Mouse (Mus musculus): Measurements from ENCODE around the gene Sgms1. TPM values are rescaled to one million over a fixed set of nuclear protein-coding genes. Genes with fewer than 3 reads are reported as not detected.
"Not testable (repeated sequence)": the region's sequence is repeated elsewhere in the genome, so short reads cannot be mapped to it uniquely, and the experiment has no call there.

Gene Sgms1
- polyA plus RNA-seq, 1 experiment from 2014 or later, result 19.1 TPM

DNA sequence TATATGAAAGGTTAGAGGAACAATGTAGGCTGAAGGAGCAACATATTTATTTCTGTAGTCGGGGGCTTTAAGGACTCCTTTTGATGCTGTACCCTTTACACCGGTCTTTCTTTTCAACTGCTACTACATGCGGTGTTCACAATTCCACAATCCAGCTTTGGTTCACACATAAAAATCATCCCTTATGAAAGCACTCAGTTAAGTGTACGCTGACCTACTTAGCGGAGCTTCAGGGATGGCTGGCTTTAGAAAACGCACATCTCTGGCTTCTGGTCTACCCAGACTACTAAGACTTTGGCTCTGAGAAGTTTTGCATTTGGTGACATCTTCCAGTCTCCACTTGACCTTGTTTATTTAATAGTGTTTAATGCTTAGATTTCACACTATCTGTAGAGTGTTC is 223.8 kb downstream of the Sgms1 start:
- no peak for ATAC-seq (ENCODE audit: low FRiP score)
- H3K4me3 ChIP-seq, result no peak overlapping the region
- no peaks in the 10 kb centered on the region for H3K4me1 ChIP-seq (replicated peaks)
- H3K27me3 ChIP-seq, result no peaks in the 10 kb centered on the region
- no peaks in the 10 kb centered on the region for H3K36me3 ChIP-seq
- H3K9me3 ChIP-seq, result no peaks in the 10 kb centered on the region
- H3K9ac ChIP-seq, result no peak overlapping the region
- H3K4me2 ChIP-seq, result no peak overlapping the region
- WGBS, result 93% methylated on average over 6 of the region's 6 CpGs
- no peak overlapping the region for H3K27ac ChIP-seq

DNA sequence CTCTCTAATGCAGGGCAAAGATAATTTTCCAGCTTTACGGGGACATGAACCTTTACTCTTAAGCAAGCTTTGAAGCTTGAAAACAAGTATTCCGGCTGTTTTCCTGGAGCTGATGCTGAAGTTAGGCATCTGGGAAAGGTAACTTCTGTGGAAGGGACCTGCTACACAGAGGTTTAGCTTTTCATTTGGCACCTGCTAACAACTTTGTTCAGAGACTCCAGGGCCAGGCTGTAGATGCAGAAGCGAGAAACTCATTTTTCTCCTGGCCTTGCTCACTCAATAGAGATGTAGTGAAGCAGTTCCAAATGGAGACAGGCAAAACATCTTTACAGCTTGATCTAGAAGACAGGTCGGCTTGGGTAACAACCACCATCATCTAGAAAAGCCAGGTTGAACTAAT is 225.4 kb downstream of the Sgms1 start:
- WGBS, result 93% methylated on average over 4 of the region's 4 CpGs
- Histone ChIP-seq H3K27me3 (no peaks in the 10 kb centered on the region), H3K27ac (no peak overlapping the region), H3K4me2 (no peak overlapping the region), H3K4me3 (no peak overlapping the region), H3K36me3 (peaks cover 10% of the 10 kb centered on the region), H3K9me3 (no peaks in the 10 kb centered on the region), H3K4me1 (replicated peaks) (no peaks in the 10 kb centered on the region), H3K9ac (no peak overlapping the region)
- ATAC-seq (ENCODE audit: low FRiP score), result no peak

DNA sequence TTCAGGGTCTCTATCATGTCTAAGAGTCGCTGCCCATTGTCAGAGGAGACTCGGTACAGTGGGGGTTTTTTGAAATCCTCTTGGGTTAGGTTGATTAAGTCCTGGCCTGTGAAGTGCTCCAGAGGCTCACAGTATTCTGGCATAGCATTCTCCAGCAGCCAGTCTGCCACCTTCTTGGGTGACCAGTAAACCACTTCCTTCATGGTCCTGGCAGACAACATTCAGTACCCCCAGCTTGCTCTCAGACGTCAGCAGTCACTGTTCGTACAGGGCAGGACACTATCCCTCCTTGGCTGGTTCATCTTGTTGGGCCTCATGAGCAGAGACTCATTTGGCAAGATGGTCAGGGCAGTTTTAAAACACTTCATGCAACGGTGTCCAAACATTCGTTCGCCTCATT is 229.6 kb downstream of the Sgms1 start:
- 97% methylated on average over 7 of the region's 7 CpGs for WGBS
- H3K27ac ChIP-seq, result no peak overlapping the region
- no peak for ATAC-seq (ENCODE audit: low FRiP score)

DNA sequence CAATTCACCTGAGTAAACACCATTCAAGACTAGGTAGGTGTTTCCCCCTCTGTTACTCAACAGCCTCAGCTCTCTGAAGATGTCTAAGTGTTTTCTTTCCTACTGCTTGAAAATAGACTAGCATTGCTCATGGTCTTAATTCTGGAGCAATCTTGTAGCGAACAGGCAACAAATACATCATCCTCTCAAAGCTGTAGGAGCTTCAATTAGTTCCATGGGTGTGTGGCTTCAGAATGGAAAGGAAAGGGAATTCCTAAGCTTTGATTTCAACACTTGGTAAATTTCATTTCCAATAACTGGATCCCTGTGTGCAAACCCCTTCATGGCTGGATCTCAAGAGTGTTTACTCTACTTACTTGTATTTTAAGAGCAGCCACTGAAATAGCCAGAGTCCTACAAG is 230.3 kb downstream of the Sgms1 start:
- no peak for ATAC-seq (ENCODE audit: low FRiP score)
- no peak overlapping the region for H3K4me2 ChIP-seq
- no peaks in the 10 kb centered on the region for H3K4me1 ChIP-seq (replicated peaks)
- no peak overlapping the region for H3K4me3 ChIP-seq
- H3K36me3 ChIP-seq, result peaks cover 12% of the 10 kb centered on the region
- no peaks in the 10 kb centered on the region for H3K9me3 ChIP-seq
- no peak overlapping the region for H3K9ac ChIP-seq
- WGBS, result 97% methylated on average over 1 of the region's 1 CpGs
- no peak overlapping the region for H3K27ac ChIP-seq
- no peaks in the 10 kb centered on the region for H3K27me3 ChIP-seq

More for the DNA sequence above, 229.6 kb downstream of the Sgms1 start:
- Histone ChIP-seq H3K27me3 (no peaks in the 10 kb centered on the region), H3K4me1 (replicated peaks) (no peaks in the 10 kb centered on the region), H3K4me3 (no peak overlapping the region), H3K36me3 (peaks cover 12% of the 10 kb centered on the region), H3K4me2 (no peak overlapping the region), H3K9ac (no peak overlapping the region), H3K9me3 (no peaks in the 10 kb centered on the region)

DNA sequence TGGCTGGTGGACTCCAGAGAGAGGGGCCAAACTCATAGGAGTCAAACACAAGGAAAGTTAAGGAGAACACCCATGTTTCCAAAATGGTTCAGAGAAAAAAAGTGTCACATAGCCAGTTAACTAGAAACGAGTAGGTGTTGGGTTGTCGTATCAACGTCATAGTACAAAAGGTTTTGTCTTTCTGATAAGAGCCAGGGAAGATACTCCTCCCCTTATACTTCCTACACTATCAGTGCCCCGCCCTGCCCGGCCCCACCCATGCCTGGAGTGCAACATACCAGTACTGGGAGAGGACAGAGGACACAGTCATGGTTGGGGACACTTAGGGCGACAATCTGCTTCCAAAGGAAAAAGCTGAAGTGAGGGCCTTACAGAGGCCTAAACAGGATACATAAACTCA is 232.5 kb downstream of the Sgms1 start:
- 93% methylated on average over 6 of the region's 6 CpGs for WGBS
- peaks cover 12% of the 10 kb centered on the region for H3K36me3 ChIP-seq
- H3K4me2 ChIP-seq, result no peak overlapping the region
- no peaks in the 10 kb centered on the region for H3K27me3 ChIP-seq
- H3K4me1 ChIP-seq (replicated peaks), result no peaks in the 10 kb centered on the region
- no peak overlapping the region for H3K4me3 ChIP-seq
- no peak overlapping the region for H3K9ac ChIP-seq
- no peak overlapping the region for H3K27ac ChIP-seq
- ATAC-seq (ENCODE audit: low FRiP score), result no peak
- H3K9me3 ChIP-seq, result no peaks in the 10 kb centered on the region

DNA sequence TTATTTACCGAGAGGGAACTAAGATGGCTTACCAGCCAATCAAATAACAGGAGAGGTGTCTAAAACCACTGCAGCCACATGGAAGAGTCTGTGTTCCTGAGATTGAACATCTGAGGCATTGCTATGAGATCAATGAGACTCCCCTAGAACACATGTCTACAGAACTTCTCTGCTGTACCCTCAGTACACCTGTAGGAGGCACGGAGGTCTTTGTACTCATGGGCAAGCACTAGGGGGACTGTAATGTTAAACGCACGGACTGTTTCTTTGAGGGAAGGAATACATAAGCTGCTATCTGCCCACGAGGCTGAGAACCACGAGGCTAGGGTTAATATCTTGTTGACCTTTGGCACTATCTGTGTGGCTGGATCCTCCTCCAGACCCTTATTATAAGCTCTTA is 237.0 kb downstream of the Sgms1 start:
- H3K4me3 ChIP-seq, result no peak overlapping the region
- H3K27ac ChIP-seq, result no peak overlapping the region
- H3K4me2 ChIP-seq, result no peak overlapping the region
- 81% methylated on average over 6 of the region's 6 CpGs for WGBS
- no peaks in the 10 kb centered on the region for H3K9me3 ChIP-seq
- H3K9ac ChIP-seq, result no peak overlapping the region
- ATAC-seq (ENCODE audit: low FRiP score), result no peak
- no peaks in the 10 kb centered on the region for H3K4me1 ChIP-seq (replicated peaks)
- no peaks in the 10 kb centered on the region for H3K27me3 ChIP-seq
- H3K36me3 ChIP-seq, result no peaks in the 10 kb centered on the region

DNA sequence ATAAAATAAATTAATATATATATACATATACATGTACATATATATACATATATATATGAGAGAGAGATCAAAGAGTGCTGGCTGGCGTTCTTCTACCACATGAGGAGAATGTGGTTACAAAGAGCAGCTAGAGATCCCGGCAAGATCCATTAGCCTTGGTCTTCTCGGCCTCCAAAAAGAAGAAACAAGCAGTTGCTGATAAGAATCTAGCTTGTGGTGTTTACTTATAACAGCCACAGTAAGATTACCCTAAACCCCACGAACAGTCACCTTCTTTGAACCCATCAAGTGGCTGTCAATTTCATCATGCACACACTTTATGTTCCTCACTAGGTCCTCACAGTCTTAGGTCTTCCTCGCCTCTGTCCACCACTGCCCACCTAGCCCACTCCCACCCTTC is 240.8 kb downstream of the Sgms1 start:
- Histone ChIP-seq H3K4me2 (no peak overlapping the region), H3K9me3 (no peaks in the 10 kb centered on the region), H3K4me1 (replicated peaks) (no peaks in the 10 kb centered on the region), H3K27ac (no peak overlapping the region), H3K36me3 (no peaks in the 10 kb centered on the region), H3K9ac (no peak overlapping the region), H3K27me3 (no peaks in the 10 kb centered on the region), H3K4me3 (no peak overlapping the region)
- no peak for ATAC-seq (ENCODE audit: low FRiP score)
- 91% methylated on average over 5 of the region's 5 CpGs for WGBS

DNA sequence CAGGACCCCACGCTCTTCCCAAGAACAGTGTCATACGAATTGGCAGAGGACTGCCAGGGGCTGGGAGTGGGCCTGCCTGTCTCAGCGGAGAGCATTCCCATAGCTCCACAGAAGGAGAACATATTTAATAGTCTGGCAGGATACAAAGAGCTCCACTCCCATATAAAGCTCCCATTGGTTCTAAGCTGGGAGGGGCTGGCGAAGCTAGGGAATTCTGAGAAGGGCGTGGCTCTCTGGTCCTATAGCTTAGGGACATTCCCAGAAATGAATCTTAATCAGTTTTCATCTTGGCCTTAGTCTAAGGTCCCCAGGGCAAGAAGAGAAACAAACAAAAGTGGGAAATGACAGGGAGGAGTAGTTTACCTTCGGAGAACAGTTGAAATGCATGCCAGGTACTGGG is 247.1 kb downstream of the Sgms1 start:
- no peak overlapping the region for H3K4me3 ChIP-seq
- no peak overlapping the region for H3K4me2 ChIP-seq
- H3K9ac ChIP-seq, result no peak overlapping the region
- WGBS, result 91% methylated on average over 6 of the region's 6 CpGs
- H3K27ac ChIP-seq, result no peak overlapping the region
- ATAC-seq (ENCODE audit: low FRiP score), result no peak
- no peaks in the 10 kb centered on the region for H3K27me3 ChIP-seq
- H3K36me3 ChIP-seq, result no peaks in the 10 kb centered on the region
- no peaks in the 10 kb centered on the region for H3K9me3 ChIP-seq
- no peaks in the 10 kb centered on the region for H3K4me1 ChIP-seq (replicated peaks)

DNA sequence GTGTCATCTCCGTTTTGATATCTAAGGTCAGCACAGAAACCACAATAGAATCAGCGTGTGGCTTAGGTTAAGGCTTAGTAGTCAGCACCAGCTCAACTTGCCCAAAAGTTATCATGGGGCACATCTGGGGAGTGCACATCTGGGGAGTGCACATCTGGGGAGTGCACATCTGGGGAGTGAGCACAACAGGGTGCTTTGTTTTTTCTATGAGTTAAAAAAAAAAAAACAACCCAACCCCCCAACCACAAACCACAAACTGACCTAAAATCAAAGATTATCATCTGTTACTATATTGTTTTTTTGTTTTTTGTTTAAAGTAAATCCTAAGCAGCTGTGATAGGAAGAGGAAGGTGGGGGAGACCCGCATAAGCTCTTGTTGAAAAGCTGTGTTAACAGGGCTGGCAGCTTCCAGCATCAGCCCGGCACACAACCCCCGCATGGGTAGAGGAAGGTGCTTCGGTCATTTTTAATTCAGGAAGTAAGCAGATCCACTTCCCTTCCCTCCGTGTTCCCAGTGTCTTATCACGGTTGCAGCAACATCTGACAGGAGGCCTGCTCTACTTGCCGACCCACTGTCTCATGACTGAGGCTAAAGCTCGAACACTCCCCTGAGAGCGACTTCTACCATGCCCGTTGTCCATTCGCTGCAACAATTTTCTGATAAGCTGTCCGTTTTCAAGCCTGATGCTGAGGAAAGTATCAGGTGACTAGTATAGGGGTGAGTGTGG is 251.0 kb downstream of the Sgms1 start:
- H3K36me3 ChIP-seq, result no peaks in the 10 kb centered on the region
- H3K27me3 ChIP-seq, result no peaks in the 10 kb centered on the region
- no peak for ATAC-seq (ENCODE audit: low FRiP score)
- no peak overlapping the region for H3K4me3 ChIP-seq
- no peak overlapping the region for H3K9ac ChIP-seq
- 85% methylated on average over 14 of the region's 14 CpGs for WGBS
- H3K4me2 ChIP-seq, result no peak overlapping the region
- peaks cover 4% of the 10 kb centered on the region for H3K4me1 ChIP-seq (replicated peaks)
- no peak overlapping the region for H3K27ac ChIP-seq
- H3K9me3 ChIP-seq, result no peaks in the 10 kb centered on the region

DNA sequence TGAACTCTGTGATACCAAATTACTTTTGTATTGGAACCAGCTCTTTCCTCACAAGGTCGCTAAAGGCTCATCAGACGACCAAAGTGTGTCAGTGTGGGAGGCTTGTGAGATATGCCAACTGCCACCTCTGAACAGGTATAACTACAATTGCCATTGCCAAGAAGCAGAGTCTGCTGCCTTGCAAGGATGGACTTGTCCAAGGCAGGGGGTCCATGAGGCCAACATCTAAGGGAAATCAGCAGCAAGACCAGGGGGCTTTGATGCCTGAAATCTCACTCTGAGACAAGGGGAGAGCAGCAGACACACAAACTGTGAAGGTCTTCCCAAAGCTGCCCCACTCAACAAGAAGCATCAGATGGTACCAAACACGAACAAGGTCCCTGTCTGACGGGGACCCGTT is 251.6 kb downstream of the Sgms1 start:
- Histone ChIP-seq H3K27me3 (no peaks in the 10 kb centered on the region), H3K4me2 (no peak overlapping the region), H3K9me3 (no peaks in the 10 kb centered on the region), H3K27ac (no peak overlapping the region), H3K4me1 (replicated peaks) (peaks cover 4% of the 10 kb centered on the region), H3K9ac (no peak overlapping the region), H3K36me3 (no peaks in the 10 kb centered on the region), H3K4me3 (no peak overlapping the region)
- whole genome bisulfite sequencing, result 86% methylated on average over 5 of the region's 5 CpGs
- ATAC-seq (ENCODE audit: low FRiP score), result no peak

DNA sequence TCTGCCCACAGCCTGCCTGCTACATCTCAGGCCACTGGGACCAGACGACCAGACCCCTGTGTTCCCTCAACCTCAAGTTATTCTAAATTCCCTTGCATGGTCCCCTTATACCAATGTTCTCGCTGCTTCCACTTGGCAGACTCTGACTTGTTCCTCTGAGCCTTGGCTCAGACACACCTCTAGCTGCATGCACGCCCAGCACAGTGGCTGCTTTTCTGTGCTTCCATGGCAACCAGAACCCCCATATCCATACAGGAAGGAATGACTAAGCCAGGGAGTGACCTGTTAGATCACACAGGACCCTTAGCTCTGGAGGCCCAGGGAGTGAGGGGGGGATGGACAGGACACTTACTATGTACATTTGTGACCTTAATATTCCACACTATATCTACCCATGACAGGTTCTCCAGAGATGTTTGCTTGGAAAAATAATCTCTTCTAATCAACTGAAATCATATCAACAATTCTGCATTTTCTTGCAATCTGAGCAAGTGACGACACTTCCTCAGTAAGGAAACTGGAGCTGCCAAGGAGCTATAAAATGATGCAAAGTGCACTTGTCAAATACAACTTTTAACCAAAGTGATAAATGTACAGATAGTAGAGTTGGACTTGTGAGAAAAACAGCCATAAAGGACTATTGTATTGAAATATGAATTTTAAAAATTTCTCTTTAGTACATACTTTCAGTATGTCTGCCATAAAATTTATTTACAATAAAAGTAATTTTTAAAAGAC is 252.5 kb downstream of the Sgms1 start:
- H3K4me1 ChIP-seq (replicated peaks), result peaks cover 4% of the 10 kb centered on the region
- H3K27me3 ChIP-seq, result no peaks in the 10 kb centered on the region
- H3K9ac ChIP-seq, result no peak overlapping the region
- no peaks in the 10 kb centered on the region for H3K9me3 ChIP-seq
- no peak overlapping the region for H3K27ac ChIP-seq
- 42% methylated on average over 4 of the region's 4 CpGs for WGBS
- H3K4me2 ChIP-seq, result no peak overlapping the region
- H3K4me3 ChIP-seq, result no peak overlapping the region
- no peaks in the 10 kb centered on the region for H3K36me3 ChIP-seq
- no peak for ATAC-seq (ENCODE audit: low FRiP score)

DNA sequence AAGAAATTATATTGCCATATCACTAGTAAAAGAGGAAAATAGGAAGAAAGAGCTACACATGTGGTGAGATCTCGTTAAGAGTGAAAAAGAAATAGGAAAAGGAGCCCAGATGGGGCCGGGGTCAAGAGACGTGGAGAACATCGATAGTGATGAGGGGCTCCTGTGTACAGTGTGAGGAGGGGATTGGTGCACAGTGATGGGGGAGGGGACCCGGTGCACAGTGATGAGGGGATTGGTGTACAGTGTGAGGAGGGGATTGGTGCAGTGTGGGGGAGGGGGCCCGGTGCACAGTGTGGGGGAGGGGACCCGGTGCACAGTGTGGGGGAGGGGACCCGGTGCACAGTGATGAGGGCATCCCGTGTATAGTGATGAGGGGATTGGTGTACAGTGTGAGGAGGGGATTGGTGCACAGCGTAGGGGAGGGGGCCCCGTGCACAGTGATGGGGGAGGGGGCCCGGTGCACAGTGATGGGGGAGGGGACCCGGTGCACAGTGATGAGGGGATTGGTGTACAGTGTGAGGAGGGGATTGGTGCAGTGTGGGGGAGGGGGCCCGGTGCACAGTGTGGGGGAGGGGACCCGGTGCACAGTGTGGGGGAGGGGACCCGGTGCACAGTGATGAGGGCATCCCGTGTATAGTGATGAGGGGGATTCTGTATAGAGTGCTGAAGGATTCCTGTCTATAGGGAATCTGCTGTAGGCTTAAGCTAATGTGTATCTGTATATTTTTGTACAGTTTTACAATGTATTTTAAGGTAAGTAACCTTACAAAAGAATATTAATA is 257.6 kb downstream of the Sgms1 start:
- ATAC-seq (ENCODE audit: low FRiP score), result peak; percentile 75
- H3K4me2 ChIP-seq; H3K9me3 ChIP-seq; H3K27me3 ChIP-seq; H3K4me3 ChIP-seq; H3K27ac ChIP-seq; H3K9ac ChIP-seq; H3K4me1 ChIP-seq (replicated peaks); H3K36me3 ChIP-seq: not testable (repeated sequence)
- 93% methylated on average over 14 of the region's 17 CpGs for WGBS

Measured in hindbrain, embryonic 13.5 days (tissue).